Mouse (Mus musculus): ENCODE data around the gene Vmn1r77. TPM values are rescaled to one million over a fixed set of nuclear protein-coding genes. Genes with fewer than 3 reads are reported as not detected.
"Not testable (repeated sequence)": the region's sequence is repeated elsewhere in the genome, so short reads cannot be mapped to it uniquely, and the experiment has no call there.

Vmn1r77 gene
- polyA plus RNA-seq (2012; fragmentation: generic; extraction: Trizol): not detected
- long read RNA-seq, experiment 1: 0 reads
- long read RNA-seq, experiment 2: 0 reads

GRCm38 (mm10) chr7:12036452-12036851 is at the start of gene Vmn1r77:
Vmn1r77 (plus strand) TSS chr7:12036752.
- H3K79me3 ChIP-seq (ENCODE audit: low read depth); H3K79me2 ChIP-seq (ENCODE audit: control insufficient read depth, insufficient read depth); H3K4me3 ChIP-seq (ENCODE audit: insufficient read depth, poor library complexity, severe bottlenecking); H3K36me3 ChIP-seq (ENCODE audit: control insufficient read depth, insufficient read depth); H3ac ChIP-seq (ENCODE audit: control insufficient read depth, insufficient read length, low read depth); H3K27me3 ChIP-seq (ENCODE audit: control insufficient read depth, insufficient read depth, insufficient read length): not testable (repeated sequence)

DNA sequence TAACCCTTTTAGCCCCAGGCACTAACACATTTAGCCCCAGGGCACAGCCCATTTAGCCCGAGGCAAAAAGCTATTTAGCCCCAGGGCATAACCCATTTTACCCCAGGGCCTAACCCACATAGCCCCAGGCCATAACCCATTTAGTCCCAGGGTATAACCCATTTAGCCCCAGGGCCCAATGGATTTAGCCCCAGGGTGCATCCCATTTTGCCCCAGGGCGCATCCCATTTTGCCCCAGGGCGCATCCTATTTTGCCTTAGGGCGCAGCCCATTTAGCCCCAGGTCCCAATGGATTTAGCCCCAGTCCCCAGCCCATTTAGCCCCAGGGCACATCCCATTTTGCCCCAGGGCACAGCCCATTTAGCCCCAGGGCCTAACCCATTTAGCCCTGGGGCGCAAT is 25.1 kb upstream of the Vmn1r77 start:
- not testable (repeated sequence) for H3K4me3 ChIP-seq (ENCODE audit: insufficient read depth, poor library complexity, severe bottlenecking); H3K36me3 ChIP-seq (ENCODE audit: control insufficient read depth, insufficient read depth); H3ac ChIP-seq (ENCODE audit: control insufficient read depth, insufficient read length, low read depth); H3K79me3 ChIP-seq (ENCODE audit: low read depth); H3K79me2 ChIP-seq (ENCODE audit: control insufficient read depth, insufficient read depth); H3K27me3 ChIP-seq (ENCODE audit: control insufficient read depth, insufficient read depth, insufficient read length)

GRCm38 (mm10) chr7:12012392-12012791 is 24.2 kb upstream of the Vmn1r77 start:
- not testable (repeated sequence) for H3K36me3 ChIP-seq (ENCODE audit: control insufficient read depth, insufficient read depth); H3K27me3 ChIP-seq (ENCODE audit: control insufficient read depth, insufficient read depth, insufficient read length)

GRCm38 (mm10) chr7:12013106-12013505 is 23.4 kb upstream of the Vmn1r77 start:
- no peak overlapping the region for H3K4me3 ChIP-seq (ENCODE audit: insufficient read depth, poor library complexity, severe bottlenecking)
- H3K79me3 ChIP-seq (ENCODE audit: low read depth): no peaks in the 10 kb centered on the region
- H3K27me3 ChIP-seq (ENCODE audit: control insufficient read depth, insufficient read depth, insufficient read length): no peaks in the 10 kb centered on the region
- TF ChIP-seq CEBPB (IDR thresholded peaks at IDR 0.05; ENCODE audit: low read depth) (no peak), CTCF (IDR thresholded peaks at IDR 0.05; ENCODE audit: control insufficient read depth, insufficient read depth, insufficient read length) (no peak)
- H3ac ChIP-seq (ENCODE audit: control insufficient read depth, insufficient read length, low read depth): no peak overlapping the region
- no peaks in the 10 kb centered on the region for H3K79me2 ChIP-seq (ENCODE audit: control insufficient read depth, insufficient read depth)
- H3K36me3 ChIP-seq (ENCODE audit: control insufficient read depth, insufficient read depth): no peaks in the 10 kb centered on the region

More at GRCm38 (mm10) chr7:12012392-12012791, 24.2 kb upstream of the Vmn1r77 start:
- H3K79me3 ChIP-seq (ENCODE audit: low read depth); H3K4me3 ChIP-seq (ENCODE audit: insufficient read depth, poor library complexity, severe bottlenecking); H3ac ChIP-seq (ENCODE audit: control insufficient read depth, insufficient read length, low read depth); H3K79me2 ChIP-seq (ENCODE audit: control insufficient read depth, insufficient read depth): not testable (repeated sequence)

DNA sequence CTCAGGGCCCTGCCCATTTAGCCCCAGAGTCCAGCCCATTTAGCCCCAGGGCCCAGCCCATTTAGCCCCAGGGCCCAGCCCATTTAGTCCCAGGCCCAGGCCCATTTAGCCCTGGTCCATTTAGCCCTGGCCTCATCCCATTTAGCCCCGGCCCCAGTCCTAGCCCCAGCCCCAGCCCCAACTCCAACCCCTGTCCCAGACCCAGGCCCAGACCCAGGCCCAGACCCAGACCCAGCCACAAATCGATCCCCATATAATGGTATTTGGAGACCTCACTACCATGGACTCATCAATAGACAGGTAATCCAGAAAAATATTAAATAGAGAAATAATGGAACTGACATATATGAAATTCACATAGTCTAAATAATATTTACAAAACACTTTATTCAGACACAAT is 18.7 kb upstream of the Vmn1r77 start:
- H3K4me3 ChIP-seq (ENCODE audit: insufficient read depth, poor library complexity, severe bottlenecking); H3K36me3 ChIP-seq (ENCODE audit: control insufficient read depth, insufficient read depth); H3K79me2 ChIP-seq (ENCODE audit: control insufficient read depth, insufficient read depth); H3ac ChIP-seq (ENCODE audit: control insufficient read depth, insufficient read length, low read depth); H3K79me3 ChIP-seq (ENCODE audit: low read depth); H3K27me3 ChIP-seq (ENCODE audit: control insufficient read depth, insufficient read depth, insufficient read length): not testable (repeated sequence)

GRCm38 (mm10) chr7:12040664-12041063 is 4.1 kb downstream of the Vmn1r77 start:
- Histone ChIP-seq H3K27me3 (ENCODE audit: control insufficient read depth, insufficient read depth, insufficient read length) (no peaks in the 10 kb centered on the region), H3ac (ENCODE audit: control insufficient read depth, insufficient read length, low read depth) (no peak overlapping the region), H3K4me3 (ENCODE audit: insufficient read depth, poor library complexity, severe bottlenecking) (no peak overlapping the region), H3K36me3 (ENCODE audit: control insufficient read depth, insufficient read depth) (no peaks in the 10 kb centered on the region), H3K79me2 (ENCODE audit: control insufficient read depth, insufficient read depth) (no peaks in the 10 kb centered on the region), H3K79me3 (ENCODE audit: low read depth) (no peaks in the 10 kb centered on the region)
- TF ChIP-seq CTCF (IDR thresholded peaks at IDR 0.05; ENCODE audit: control insufficient read depth, insufficient read depth, insufficient read length) (no peak), USF1 (IDR thresholded peaks at IDR 0.05; ENCODE audit: low read depth) (no peak), CEBPB (IDR thresholded peaks at IDR 0.05; ENCODE audit: low read depth) (no peak), FOSL1 (IDR thresholded peaks at IDR 0.05; ENCODE audit: insufficient read depth, low read length, poor library complexity, severe bottlenecking) (no peak), MAX (IDR thresholded peaks at IDR 0.05) (no peak), MYOG (IDR thresholded peaks at IDR 0.05; ENCODE audit: control insufficient read depth, extremely low read depth, insufficient read length) (no peak), MYOD1 (IDR thresholded peaks at IDR 0.05; ENCODE audit: control insufficient read depth, insufficient read length, low read depth) (no peak)

Other genes with a start within 250 kb of the Vmn1r77 start
- not detected for gene Vmn1r74, start 202.8 kb upstream of the Vmn1r77 start, polyA plus RNA-seq (2012; fragmentation: generic; extraction: Trizol)
- not detected for gene Vmn1r75, start 162.1 kb upstream of the Vmn1r77 start, polyA plus RNA-seq (2012; fragmentation: generic; extraction: Trizol)
- gene Vmn1r76, start 98.5 kb upstream of the Vmn1r77 start, polyA plus RNA-seq (2012; fragmentation: generic; extraction: Trizol): not detected
- gene Vmn1r78, start 113.5 kb downstream of the Vmn1r77 start, polyA plus RNA-seq (2012; fragmentation: generic; extraction: Trizol): not detected
- gene Vmn1r79, start 134.5 kb downstream of the Vmn1r77 start, polyA plus RNA-seq (2012; fragmentation: generic; extraction: Trizol): not detected
- not detected for gene Vmn1r80, start 152.5 kb downstream of the Vmn1r77 start, polyA plus RNA-seq (2012; fragmentation: generic; extraction: Trizol)
- gene Vmn1r81, start 231.5 kb downstream of the Vmn1r77 start, polyA plus RNA-seq (2012; fragmentation: generic; extraction: Trizol): not detected

Data from C2C12 (cell line).